ENCODE assay signal across 17 mouse cellular contexts in the genomic region with DNA sequence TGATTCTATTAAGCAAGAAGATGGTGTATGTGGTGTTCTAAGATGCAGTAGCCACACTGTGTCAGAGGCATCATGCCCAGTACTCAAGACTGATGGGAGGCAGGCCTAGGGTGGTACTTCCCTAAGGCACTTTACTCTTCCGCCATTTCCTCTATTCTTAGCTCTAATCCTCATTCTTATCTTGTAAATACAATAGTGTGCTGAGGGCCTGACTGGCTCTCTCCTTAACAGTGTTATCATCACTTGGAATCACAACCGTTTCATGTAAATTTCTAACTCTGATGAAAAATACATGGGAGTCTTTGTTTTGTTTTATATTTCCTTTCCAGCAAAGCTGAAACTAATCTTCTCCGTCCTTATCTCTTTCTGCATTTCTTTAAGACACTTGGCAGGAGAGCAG.
"Had no signal": no experiment of that assay in that cellular context is flagged by ENCODE, and none has a peak within 500 bp of the region (broad histone marks: within the 10 kb centered on the region; RNA-seq: fewer than 3 reads in every experiment).

No protein-coding gene starts in this region.

- DNase-seq: lung, adult 18-20 months; lung, embryonic 14.5 days; lung, postnatal 14 days; lung, postnatal 36 days; midbrain, embryonic 14.5 days; retina, postnatal 1 day; right cerebral cortex, adult 18-20 months; right cerebral cortex, postnatal 25 days; right cerebral cortex, postnatal 4 days; spleen, adult 18-20 months; thymus, adult 18-20 months; thymus, postnatal 14 days; thymus, postnatal 36 days had no signal

- H3K27me3 ChIP-seq: midbrain, embryonic 12.5 days had no signal

- H3K36me3 ChIP-seq: midbrain, embryonic 10.5 days; midbrain, embryonic 12.5 days had no signal

- ATAC-seq: midbrain, embryonic 16.5 days had no signal

- H3K9ac ChIP-seq: lung, embryonic 14.5 days; midbrain, embryonic 12.5 days had no signal

- H3K4me3 ChIP-seq: midbrain, embryonic 10.5 days; midbrain, embryonic 12.5 days; myocyte had no signal

- H3K4me1 ChIP-seq: midbrain, embryonic 10.5 days; midbrain, embryonic 12.5 days had no signal

- H3K9me3 ChIP-seq: midbrain, embryonic 10.5 days; midbrain, embryonic 12.5 days had no signal

- H3K27ac ChIP-seq: midbrain, embryonic 10.5 days; midbrain, embryonic 12.5 days had no signal

- H3K4me2 ChIP-seq: lung, embryonic 14.5 days; midbrain, embryonic 12.5 days had no signal
